Comparison of ENCODE assay signal across 19 mouse cellular contexts in the genomic region with DNA sequence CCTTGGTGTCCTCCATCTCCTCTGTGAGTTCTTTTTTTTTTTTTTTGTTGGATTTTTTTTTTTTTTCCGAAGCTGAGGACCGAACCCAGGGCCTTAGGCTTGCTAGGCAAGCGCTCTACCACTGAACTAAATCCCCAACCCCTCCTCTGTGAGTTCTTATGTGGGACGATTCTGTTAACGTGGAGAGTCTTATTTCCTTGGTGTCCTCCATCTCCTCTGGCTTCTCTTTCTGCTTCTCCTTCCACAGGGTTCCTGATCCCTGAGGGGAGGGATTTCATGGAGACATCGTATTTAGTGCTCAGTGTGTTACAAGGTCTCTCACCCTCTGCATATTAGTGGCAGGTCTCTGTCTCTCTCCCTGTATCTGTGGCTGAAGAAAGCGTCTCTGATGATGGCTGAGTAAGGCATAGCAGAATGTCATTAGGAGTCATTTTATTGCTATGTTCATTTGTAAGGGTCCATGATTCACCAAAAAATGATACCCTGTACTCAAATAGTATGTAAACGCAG. TPM values are rescaled to one million over a fixed set of nuclear protein-coding genes. Genes with fewer than 3 reads are reported as not detected.
DNase-seq lines count a peak whose midpoint lies in the region; ATAC-seq and TF ChIP-seq lines count a peak whose summit lies in the region.
"Had no signal": no experiment of that assay in that cellular context is flagged by ENCODE, and none has a peak within 500 bp of the region (broad histone marks: within the 10 kb centered on the region; RNA-seq: fewer than 3 reads in every experiment).

No protein-coding gene starts in this region.

- H3K4me2 ChIP-seq in liver, embryonic 16.5 days (ENCODE audit: low read depth, low read length) = peak overlapping the region; percentile 35
- H3K4me2 ChIP-seq: forebrain, embryonic 12.5 days; heart, embryonic 12.5 days; hindbrain, embryonic 15.5 days; limb, embryonic 15.5 days; midbrain, embryonic 12.5 days had no signal

- no peak for DNase-seq in gastrocnemius, adult 2 months
- DNase-seq in gastrocnemius, postnatal 25 days = no peak
- peak; percentile 71 for DNase-seq in MEL (ENCODE audit: low read depth, low spot score)
- DNase-seq in thymus, postnatal 4 days = no peak
- no peak for DNase-seq in thymus, postnatal 14 days
- DNase-seq: adrenal gland, postnatal 14 days; cerebellum, adult 11 months; cerebellum, adult 9-11 months; left cerebral cortex, postnatal 4 days; right cerebral cortex, postnatal 14 days had no signal

- H3K9me3 ChIP-seq in MEL (replicated peaks; ENCODE audit: insufficient read depth, low read length) = no peaks in the 10 kb centered on the region
- H3K9me3 ChIP-seq in liver, embryonic 16.5 days (replicated peaks; ENCODE audit: control insufficient read depth, low read length) = no peaks in the 10 kb centered on the region
- H3K9me3 ChIP-seq: embryonic facial prominence, embryonic 10.5 days; forebrain, embryonic 12.5 days; heart, embryonic 12.5 days; hindbrain, embryonic 15.5 days; limb, embryonic 15.5 days; midbrain, embryonic 12.5 days had no signal

- TF ChIP-seq EP300 in MEL (IDR thresholded peaks at IDR 0.05; ENCODE audit: low read depth in 1 of 2, low read length in 2 of 2) = no peak

- no peak for TF ChIP-seq CTCF in gastrocnemius, adult 2 months (IDR thresholded peaks at IDR 0.05)
- no peak for TF ChIP-seq CTCF in MEL (IDR thresholded peaks at IDR 0.05 in 2 of 3, conservative IDR thresholded peaks at IDR 0.05 in 1 of 3; ENCODE audit: control insufficient read depth in 1 of 3, insufficient read depth in 1 of 3, low read depth in 2 of 3, low read length in 3 of 3, poor library complexity in 1 of 3, severe bottlenecking in 1 of 3)

- peaks cover 0 to 34% of the 10 kb centered on the region in 2 experiments; a peak in 2 of 4 replicates for H3K36me3 ChIP-seq in MEL (ENCODE audit: control insufficient read depth in 1 of 2, insufficient read depth in 2 of 2, low read length in 2 of 2)
- H3K36me3 ChIP-seq in liver, embryonic 16.5 days (ENCODE audit: control insufficient read depth, insufficient read depth) = no peaks in the 10 kb centered on the region
- H3K36me3 ChIP-seq: embryonic facial prominence, embryonic 10.5 days; forebrain, embryonic 12.5 days; heart, embryonic 12.5 days; hindbrain, embryonic 15.5 days; limb, embryonic 15.5 days; midbrain, embryonic 12.5 days had no signal

- H3K4me1 ChIP-seq in MEL (ENCODE audit: control insufficient read depth in 1 of 2, insufficient read depth in 2 of 2, low read length in 2 of 2) = peaks cover 16 to 24% of the 10 kb centered on the region in 2 experiments
- peaks cover 13% of the 10 kb centered on the region for H3K4me1 ChIP-seq in liver, embryonic 16.5 days (ENCODE audit: control insufficient read depth, low read depth, low read length)
- H3K4me1 ChIP-seq: forebrain, embryonic 12.5 days; hindbrain, embryonic 15.5 days; midbrain, embryonic 12.5 days had no signal

- H3K27me3 ChIP-seq in MEL (ENCODE audit: control insufficient read depth in 1 of 2, insufficient read depth in 2 of 2, low read length in 2 of 2) = no peaks in the 10 kb centered on the region
- H3K27me3 ChIP-seq in liver, embryonic 16.5 days (ENCODE audit: control insufficient read depth, insufficient read depth, low read depth, low read length) = no peaks in the 10 kb centered on the region
- H3K27me3 ChIP-seq: forebrain, embryonic 12.5 days; heart, embryonic 12.5 days; hindbrain, embryonic 15.5 days; limb, embryonic 15.5 days; midbrain, embryonic 12.5 days had no signal

- no peaks in the 10 kb centered on the region for H3K79me2 ChIP-seq in MEL (ENCODE audit: control insufficient read depth, insufficient read depth, low read length, poor library complexity)

- 63% methylated on average over 8 of the region's 8 CpGs for WGBS in liver, embryonic 16.5 days (ENCODE audit: insufficient replicate concordance)

- TF ChIP-seq RAD21 in MEL (IDR thresholded peaks at IDR 0.05; ENCODE audit: low read depth, low read length) = no peak

- no peak overlapping the region for H3K4me3 ChIP-seq in gastrocnemius, adult 2 months
- H3K4me3 ChIP-seq in MEL (ENCODE audit: control insufficient read depth in 1 of 2, insufficient read depth in 1 of 2, low read depth in 2 of 2, low read length in 2 of 2) = peak overlapping the region; percentile 57 to 67
- H3K4me3 ChIP-seq in liver, embryonic 16.5 days (ENCODE audit: low read depth, low read length) = no peak overlapping the region
- H3K4me3 ChIP-seq: embryonic facial prominence, embryonic 10.5 days; forebrain, embryonic 12.5 days; heart, embryonic 12.5 days; hindbrain, embryonic 15.5 days; limb, embryonic 15.5 days; midbrain, embryonic 12.5 days had no signal

- H3K27ac ChIP-seq in gastrocnemius, adult 2 months = peak overlapping the region; percentile 86
- H3K27ac ChIP-seq in MEL (ENCODE audit: control insufficient read depth, low read depth, low read length) = peak overlapping the region; percentile 91
- H3K27ac ChIP-seq in liver, embryonic 16.5 days (ENCODE audit: low read length) = no peak overlapping the region
- H3K27ac ChIP-seq: embryonic facial prominence, embryonic 10.5 days; forebrain, embryonic 12.5 days; hindbrain, embryonic 15.5 days; midbrain, embryonic 12.5 days had no signal

- peak in 1 of 2 experiments; percentile 62; a peak in 2 of 4 replicates for TF ChIP-seq POLR2A in MEL (IDR thresholded peaks at IDR 0.05; ENCODE audit: control insufficient read depth in 1 of 2, insufficient read depth in 1 of 2, low read depth in 1 of 2, low read length in 2 of 2, poor library complexity in 1 of 2)

- ATAC-seq in erythroid progenitor cell, adult 5-6 weeks (replicated peaks; ENCODE audit: low FRiP score, poor library complexity, severe bottlenecking) = peak; percentile 16; the same call in 1 of the 2 replicates
- no peak for ATAC-seq in liver, embryonic 16.5 days (ENCODE audit: low read depth)
- ATAC-seq: lung, postnatal 0 days had no signal

- peak overlapping the region; percentile 72 for H3K9ac ChIP-seq in MEL (ENCODE audit: control insufficient read depth, low read depth, low read length, poor library complexity, severe bottlenecking)
- no peak overlapping the region for H3K9ac ChIP-seq in liver, embryonic 16.5 days (ENCODE audit: low read depth, low read length)
- H3K9ac ChIP-seq: forebrain, embryonic 12.5 days; heart, embryonic 12.5 days; hindbrain, embryonic 15.5 days; limb, embryonic 15.5 days; midbrain, embryonic 12.5 days had no signal

- intact Hi-C loops in gastrocnemius, adult 2 months (cut with DNase I) = no loop called here

TF ChIP-seq in MEL, 35 proteins besides CTCF, POLR2A, EP300 and RAD21:
- no peak for TF ChIP-seq POLR2AphosphoS5 (IDR thresholded peaks at IDR 0.05; ENCODE audit: borderline replicate concordance, low read depth, low read length)
- TF ChIP-seq MYC (IDR thresholded peaks at IDR 0.05; ENCODE audit: low read depth, low read length) = peak; percentile 4; the same call in 1 of the 2 replicates
- no peak for TF ChIP-seq E2F4 (IDR thresholded peaks at IDR 0.05; ENCODE audit: borderline replicate concordance, low read depth, low read length)
- peak; percentile 60; the same call in 1 of the 2 replicates for TF ChIP-seq TBP (IDR thresholded peaks at IDR 0.05; ENCODE audit: low read depth, low read length)

RNA-seq across cellular contexts. Expression of a gene that starts 29.1 kb away (rescaled TPM):
- total RNA-seq in gastrocnemius, adult 2 months (2021) = 1 to 10 TPM; 2.1 to 3.3 TPM
- 1 to 10 TPM; 2.8 to 3.4 TPM for total RNA-seq in gastrocnemius, postnatal 25 days (2021)
- total RNA-seq in MEL (2012; rRNA removed) = 3.4 and 3.6 TPM in 2 replicates
- 1 to 10 TPM in 1 of 2 experiments, not detected in 1; 9.3 TPM for polyA plus RNA-seq in MEL (2012; ENCODE audit: insufficient read depth in 1 of 2, insufficient read length in 2 of 2, low read depth in 1 of 2, low replicate concordance in 2 of 2, missing spikeins in 1 of 2)
- 2.1 and 7.2 TPM in 2 replicates for total RNA-seq in erythroid progenitor cell, adult 5-6 weeks (2015; ENCODE audit: low replicate concordance)
- 1.2 and 6.4 TPM in 2 replicates for total RNA-seq in erythroid progenitor cell, adult 5-6 weeks (2017; ENCODE audit: low replicate concordance)
- 4.1 and 4.9 TPM in 2 replicates for polyA plus RNA-seq in liver, embryonic 16.5 days (2015; fragmentation: Nextera tagmentation; extraction: Ambion mirVana)

RNA-seq across cellular contexts. Expression of a gene that starts 32.3 kb away (rescaled TPM):
- 100 to 1,000 TPM; 111 to 149 TPM for total RNA-seq in gastrocnemius, adult 2 months (2021)
- total RNA-seq in gastrocnemius, postnatal 25 days (2021) = 100 to 1,000 TPM; 120 to 147 TPM
- total RNA-seq in MEL (2012; rRNA removed) = 20.1 and 22.5 TPM in 2 replicates
- 10 to 100 TPM in 1 of 2 experiments, not detected in 1; 39.2 TPM for polyA plus RNA-seq in MEL (2012; ENCODE audit: insufficient read depth in 1 of 2, insufficient read length in 2 of 2, low read depth in 1 of 2, low replicate concordance in 2 of 2, missing spikeins in 1 of 2)
- 2.1 and 7.9 TPM in 2 replicates for total RNA-seq in erythroid progenitor cell, adult 5-6 weeks (2015; ENCODE audit: low replicate concordance)
- total RNA-seq in erythroid progenitor cell, adult 5-6 weeks (2017; ENCODE audit: low replicate concordance) = 11.1 and 20.3 TPM in 2 replicates
- polyA plus RNA-seq in liver, embryonic 16.5 days (2015; fragmentation: Nextera tagmentation; extraction: Ambion mirVana) = 242 and 244 TPM in 2 replicates

Comparison
In these comparisons a context has a peak if more than half of its experiments do, and no peak if none do; other contexts are left out.
1. H3K4me3 ChIP-seq: peak in MEL (2 of 2); none in gastrocnemius, adult 2 months (single experiment) and liver, embryonic 16.5 days (single experiment).